Mouse (Mus musculus): ENCODE measurements around the gene Purb. TPM values are rescaled to one million over a fixed set of nuclear protein-coding genes. Genes with fewer than 3 reads are reported as not detected.

Purb gene
- polyA plus RNA-seq, 1 experiment: 41.0 TPM

GRCm38 (mm10) chr11:6489257-6489656 is 13.5 kb upstream of the Purb start:
- Histone ChIP-seq H3K36me3 (ENCODE audit: control insufficient read depth, insufficient read depth) (no peaks in the 10 kb centered on the region), H3K4me3 (ENCODE audit: insufficient read depth, poor library complexity, severe bottlenecking) (no peak overlapping the region), H3ac (ENCODE audit: control insufficient read depth, insufficient read length, low read depth) (no peak overlapping the region), H3K27me3 (ENCODE audit: control insufficient read depth, insufficient read depth, insufficient read length) (no peaks in the 10 kb centered on the region), H3K79me3 (ENCODE audit: low read depth) (no peaks in the 10 kb centered on the region), H3K79me2 (ENCODE audit: control insufficient read depth, insufficient read depth) (no peaks in the 10 kb centered on the region)
- TF ChIP-seq CEBPB (IDR thresholded peaks at IDR 0.05; ENCODE audit: low read depth): peak; percentile 11
- TF ChIP-seq USF1 (IDR thresholded peaks at IDR 0.05; ENCODE audit: low read depth): no peak
- no peak for TF ChIP-seq MYOD1 (IDR thresholded peaks at IDR 0.05; ENCODE audit: control insufficient read depth, insufficient read length, low read depth)
- TF ChIP-seq MYOG (IDR thresholded peaks at IDR 0.05; ENCODE audit: control insufficient read depth, extremely low read depth, insufficient read length): no peak
- no peak for TF ChIP-seq MAX (IDR thresholded peaks at IDR 0.05)
- no peak for TF ChIP-seq CTCF (IDR thresholded peaks at IDR 0.05; ENCODE audit: control insufficient read depth, insufficient read depth, insufficient read length)
- TF ChIP-seq FOSL1 (IDR thresholded peaks at IDR 0.05; ENCODE audit: insufficient read depth, low read length, poor library complexity, severe bottlenecking): no peak

DNA sequence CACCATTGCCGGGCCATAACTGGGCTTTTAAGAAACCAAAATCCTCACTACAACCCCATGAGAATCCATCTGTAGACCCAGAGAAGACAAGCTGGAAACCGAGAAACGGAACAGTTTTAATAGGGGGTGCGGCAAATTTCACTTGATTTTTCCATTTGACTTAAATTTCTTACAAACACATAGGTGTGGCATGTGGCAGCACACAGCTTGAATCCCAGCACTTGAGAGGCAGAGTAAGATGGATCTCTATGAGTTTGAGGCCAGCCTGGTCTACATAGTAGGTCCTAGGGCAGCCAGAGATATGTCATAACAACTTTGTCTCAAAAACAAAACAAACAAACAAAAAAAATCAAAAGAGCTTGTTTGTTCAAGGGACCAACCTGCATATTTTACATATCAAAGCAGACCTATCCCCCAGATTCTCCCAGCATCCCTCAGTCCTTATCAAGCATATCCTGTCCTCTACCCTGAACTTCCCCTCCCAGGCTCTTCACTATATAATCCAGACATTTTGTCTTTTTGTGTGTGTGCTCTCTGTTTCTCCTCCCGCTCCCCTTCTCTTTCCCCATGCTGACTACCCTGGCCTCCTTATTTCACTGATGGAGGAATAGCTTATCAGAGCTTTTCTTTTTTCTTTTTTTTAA is 12.4 kb upstream of the Purb start:
- Histone ChIP-seq H3K79me3 (ENCODE audit: low read depth) (no peaks in the 10 kb centered on the region), H3K36me3 (ENCODE audit: control insufficient read depth, insufficient read depth) (no peaks in the 10 kb centered on the region), H3K4me3 (ENCODE audit: insufficient read depth, poor library complexity, severe bottlenecking) (no peak overlapping the region), H3ac (ENCODE audit: control insufficient read depth, insufficient read length, low read depth) (no peak overlapping the region), H3K27me3 (ENCODE audit: control insufficient read depth, insufficient read depth, insufficient read length) (no peaks in the 10 kb centered on the region), H3K79me2 (ENCODE audit: control insufficient read depth, insufficient read depth) (no peaks in the 10 kb centered on the region)
- TF ChIP-seq MAX (IDR thresholded peaks at IDR 0.05) (no peak), CEBPB (IDR thresholded peaks at IDR 0.05; ENCODE audit: low read depth) (no peak), MYOD1 (IDR thresholded peaks at IDR 0.05; ENCODE audit: control insufficient read depth, insufficient read length, low read depth) (no peak), USF1 (IDR thresholded peaks at IDR 0.05; ENCODE audit: low read depth) (no peak)

- TF ChIP-seq MYOG (IDR thresholded peaks at IDR 0.05; ENCODE audit: control insufficient read depth, extremely low read depth, insufficient read length): no peak
- TF ChIP-seq CTCF (IDR thresholded peaks at IDR 0.05; ENCODE audit: control insufficient read depth, insufficient read depth, insufficient read length): no peak
- no peak for TF ChIP-seq USF1 (IDR thresholded peaks at IDR 0.05; ENCODE audit: low read depth)
- no peak for TF ChIP-seq FOSL1 (IDR thresholded peaks at IDR 0.05; ENCODE audit: insufficient read depth, low read length, poor library complexity, severe bottlenecking)
- TF ChIP-seq MAX (IDR thresholded peaks at IDR 0.05): no peak
- no peak for TF ChIP-seq CEBPB (IDR thresholded peaks at IDR 0.05; ENCODE audit: low read depth)
- no peak for TF ChIP-seq MYOD1 (IDR thresholded peaks at IDR 0.05; ENCODE audit: control insufficient read depth, insufficient read length, low read depth)
- H3K4me3 ChIP-seq (ENCODE audit: insufficient read depth, poor library complexity, severe bottlenecking): no peak overlapping the region
These were observed 11.8 kb upstream of the Purb start for GRCm38 (mm10) chr11:6487496-6487895.

DNA sequence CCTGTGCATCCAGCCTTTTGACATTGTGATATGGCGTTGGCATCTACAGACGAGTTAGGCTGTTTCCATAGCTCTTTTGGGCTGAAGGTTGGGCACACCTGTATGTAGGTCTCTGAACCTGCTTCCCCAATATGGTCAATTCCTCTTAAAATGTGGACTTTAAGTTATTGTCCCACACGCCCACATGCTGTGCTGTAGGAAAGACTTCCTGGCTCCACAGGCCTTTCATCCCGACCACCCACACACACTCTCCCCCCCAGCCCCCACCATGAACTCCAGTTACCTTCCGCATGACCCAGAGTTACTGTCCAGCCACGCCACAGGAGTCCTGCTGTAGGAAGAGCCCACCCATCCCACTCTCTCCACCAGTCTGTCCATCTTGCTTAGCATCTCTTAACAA is 11.2 kb upstream of the Purb start:
- Histone ChIP-seq H3K36me3 (ENCODE audit: control insufficient read depth, insufficient read depth) (no peaks in the 10 kb centered on the region), H3K79me2 (ENCODE audit: control insufficient read depth, insufficient read depth) (no peaks in the 10 kb centered on the region)

More at GRCm38 (mm10) chr11:6487496-6487895, 11.8 kb upstream of the Purb start:
- H3K79me2 ChIP-seq (ENCODE audit: control insufficient read depth, insufficient read depth): no peaks in the 10 kb centered on the region
- no peaks in the 10 kb centered on the region for H3K79me3 ChIP-seq (ENCODE audit: low read depth)
- no peak overlapping the region for H3ac ChIP-seq (ENCODE audit: control insufficient read depth, insufficient read length, low read depth)
- no peaks in the 10 kb centered on the region for H3K36me3 ChIP-seq (ENCODE audit: control insufficient read depth, insufficient read depth)
- no peaks in the 10 kb centered on the region for H3K27me3 ChIP-seq (ENCODE audit: control insufficient read depth, insufficient read depth, insufficient read length)

GRCm38 (mm10) chr11:6484244-6484959 is 8.7 kb upstream of the Purb start:
- H3K4me3 ChIP-seq (ENCODE audit: insufficient read depth, poor library complexity, severe bottlenecking): no peak overlapping the region
- no peaks in the 10 kb centered on the region for H3K79me3 ChIP-seq (ENCODE audit: low read depth)
- H3K79me2 ChIP-seq (ENCODE audit: control insufficient read depth, insufficient read depth): no peaks in the 10 kb centered on the region
- H3ac ChIP-seq (ENCODE audit: control insufficient read depth, insufficient read length, low read depth): no peak overlapping the region
- no peaks in the 10 kb centered on the region for H3K27me3 ChIP-seq (ENCODE audit: control insufficient read depth, insufficient read depth, insufficient read length)
- TF ChIP-seq MYOD1 (IDR thresholded peaks at IDR 0.05; ENCODE audit: control insufficient read depth, insufficient read length, low read depth): no peak
- no peak for TF ChIP-seq CEBPB (IDR thresholded peaks at IDR 0.05; ENCODE audit: low read depth)
- TF ChIP-seq CTCF (IDR thresholded peaks at IDR 0.05; ENCODE audit: control insufficient read depth, insufficient read depth, insufficient read length): no peak
- TF ChIP-seq MYOG (IDR thresholded peaks at IDR 0.05; ENCODE audit: control insufficient read depth, extremely low read depth, insufficient read length): no peak
- no peak for TF ChIP-seq USF1 (IDR thresholded peaks at IDR 0.05; ENCODE audit: low read depth)
- no peak for TF ChIP-seq FOSL1 (IDR thresholded peaks at IDR 0.05; ENCODE audit: insufficient read depth, low read length, poor library complexity, severe bottlenecking)
- no peak for TF ChIP-seq MAX (IDR thresholded peaks at IDR 0.05)
- no peaks in the 10 kb centered on the region for H3K36me3 ChIP-seq (ENCODE audit: control insufficient read depth, insufficient read depth)

More for the DNA sequence above, 11.2 kb upstream of the Purb start:
- Histone ChIP-seq H3ac (ENCODE audit: control insufficient read depth, insufficient read length, low read depth) (no peak overlapping the region), H3K79me3 (ENCODE audit: low read depth) (no peaks in the 10 kb centered on the region), H3K4me3 (ENCODE audit: insufficient read depth, poor library complexity, severe bottlenecking) (no peak overlapping the region), H3K27me3 (ENCODE audit: control insufficient read depth, insufficient read depth, insufficient read length) (no peaks in the 10 kb centered on the region)
- TF ChIP-seq MAX (IDR thresholded peaks at IDR 0.05) (no peak), USF1 (IDR thresholded peaks at IDR 0.05; ENCODE audit: low read depth) (no peak), CEBPB (IDR thresholded peaks at IDR 0.05; ENCODE audit: low read depth) (no peak), CTCF (IDR thresholded peaks at IDR 0.05; ENCODE audit: control insufficient read depth, insufficient read depth, insufficient read length) (no peak), FOSL1 (IDR thresholded peaks at IDR 0.05; ENCODE audit: insufficient read depth, low read length, poor library complexity, severe bottlenecking) (no peak), MYOD1 (IDR thresholded peaks at IDR 0.05; ENCODE audit: control insufficient read depth, insufficient read length, low read depth) (no peak), MYOG (IDR thresholded peaks at IDR 0.05; ENCODE audit: control insufficient read depth, extremely low read depth, insufficient read length) (no peak)
